17 mouse cellular contexts compared by ENCODE assay signal in genomic region chr1:45868479-45869137, GRCm38 (mm10). TPM values are rescaled to one million over a fixed set of nuclear protein-coding genes. Genes with fewer than 3 reads are reported as not detected.
A peak's percentile ranks its signal among the peaks of the same experiment; 100 is the strongest.
DNase-seq lines count a peak whose midpoint lies in the region; ATAC-seq and TF ChIP-seq lines count a peak whose summit lies in the region.
"Had no signal": no experiment of that assay in that cellular context is flagged by ENCODE, and none has a peak within 500 bp of the region (broad histone marks: within the 10 kb centered on the region; RNA-seq: fewer than 3 reads in every experiment).

No protein-coding gene starts in this region.

- no peak for TF ChIP-seq CTCF in gastrocnemius, adult 2 months (IDR thresholded peaks at IDR 0.05)
- no peak for TF ChIP-seq CTCF in left cerebral cortex, adult 2 months (IDR thresholded peaks at IDR 0.05)
- TF ChIP-seq CTCF in midbrain, postnatal 0 days (IDR thresholded peaks at IDR 0.05), result no peak

- no peak overlapping the region for H3K9ac ChIP-seq in intestine, embryonic 15.5 days
- no peak overlapping the region for H3K9ac ChIP-seq in midbrain, postnatal 0 days (replicated peaks; ENCODE audit: low read length, poor library complexity, severe bottlenecking)
- H3K9ac ChIP-seq: forebrain, embryonic 12.5 days had no signal

- H3K4me1 ChIP-seq in intestine, embryonic 15.5 days (replicated peaks), result peaks cover 9% of the 10 kb centered on the region
- H3K4me1 ChIP-seq in midbrain, postnatal 0 days (ENCODE audit: insufficient read depth, low read length), result no peaks in the 10 kb centered on the region
- H3K4me1 ChIP-seq: forebrain, embryonic 12.5 days had no signal

- intact Hi-C loops in gastrocnemius, adult 2 months (cut with DNase I), result loop anchor here (10.0 kb wide), 1 partner anchor 56 kb away; the partner anchor contains the start of gene Slc40a1
- intact Hi-C loops in gastrocnemius, postnatal 14 days (cut with DNase I; ENCODE audit: low total_unique reads), result no loop called here
- intact Hi-C loops in left cerebral cortex, adult 2 months (cut with DNase I), result no loop called here
- intact Hi-C loops in left cerebral cortex, postnatal 36 days (cut with DNase I), result no loop called here

- H3K4me3 ChIP-seq in gastrocnemius, adult 2 months, result no peak overlapping the region
- H3K4me3 ChIP-seq in left cerebral cortex, adult 2 months, result no peak overlapping the region
- no peak overlapping the region for H3K4me3 ChIP-seq in intestine, embryonic 15.5 days (replicated peaks)
- no peak overlapping the region for H3K4me3 ChIP-seq in midbrain, postnatal 0 days (ENCODE audit: low read depth, low read length)
- H3K4me3 ChIP-seq: forebrain, embryonic 12.5 days had no signal

- no peaks in the 10 kb centered on the region for H3K9me3 ChIP-seq in intestine, embryonic 15.5 days
- H3K9me3 ChIP-seq in midbrain, postnatal 0 days (ENCODE audit: low read length), result no peaks in the 10 kb centered on the region
- H3K9me3 ChIP-seq: forebrain, embryonic 12.5 days had no signal

- no peak for DNase-seq in gastrocnemius, adult 2 months
- DNase-seq in gastrocnemius, postnatal 14 days, result no peak
- no peak for DNase-seq in left cerebral cortex, adult 2 months (ENCODE audit: extremely low spot score in 1 of 2, low spot score in 2 of 2)
- no peak for DNase-seq in left cerebral cortex, postnatal 36 days (ENCODE audit: low spot score in 2 of 2)
- no peak for DNase-seq in c-Kit-positive CD71-positive TER-119-positive erythroid progenitor cells, embryonic 14.5 days (ENCODE audit: low spot score)
- no peak for DNase-seq in midbrain, postnatal 0 days (ENCODE audit: low spot score)
- DNase-seq: cerebellum, adult 9-11 months; gastrocnemius, postnatal 36 days; lung, postnatal 14 days; thymus, adult 2 months had no signal

- no peaks in the 10 kb centered on the region for H3K27me3 ChIP-seq in intestine, embryonic 15.5 days (replicated peaks)
- H3K27me3 ChIP-seq in midbrain, postnatal 0 days (ENCODE audit: insufficient read depth, low read length), result no peaks in the 10 kb centered on the region
- H3K27me3 ChIP-seq: forebrain, embryonic 12.5 days had no signal

- no peaks in the 10 kb centered on the region for H3K36me3 ChIP-seq in intestine, embryonic 15.5 days
- H3K36me3 ChIP-seq in midbrain, postnatal 0 days (ENCODE audit: insufficient read depth, low read length), result no peaks in the 10 kb centered on the region
- H3K36me3 ChIP-seq: forebrain, embryonic 12.5 days had no signal

- H3K27ac ChIP-seq in gastrocnemius, adult 2 months, result peak overlapping the region; percentile 16
- H3K27ac ChIP-seq in left cerebral cortex, adult 2 months, result 0 out of 2 replicates have a peak overlapping the region, but pooled peaks have one; percentile 2
- H3K27ac ChIP-seq in intestine, embryonic 15.5 days, result peak overlapping the region; percentile 42; the same call in 1 of the 2 replicates
- no peak overlapping the region for H3K27ac ChIP-seq in midbrain, postnatal 0 days (ENCODE audit: low read depth, low read length)
- H3K27ac ChIP-seq: forebrain, embryonic 12.5 days had no signal

- 60% methylated on average over 3 of the region's 3 CpGs for WGBS in intestine, embryonic 15.5 days
- WGBS in midbrain, postnatal 0 days, result 82% methylated on average over 3 of the region's 3 CpGs

- H3K4me2 ChIP-seq in intestine, embryonic 15.5 days (replicated peaks), result no peak overlapping the region
- no peak overlapping the region for H3K4me2 ChIP-seq in midbrain, postnatal 0 days (ENCODE audit: low read depth, low read length, poor library complexity, severe bottlenecking)
- H3K4me2 ChIP-seq: forebrain, embryonic 12.5 days had no signal

- peak; percentile 27; the same call in 1 of the 2 replicates for ATAC-seq in intestine, embryonic 15.5 days
- peak; percentile 63; the same call in 1 of the 2 replicates for ATAC-seq in neutrophil, adult 5-6 weeks (ENCODE audit: extremely low read depth, insufficient number of reproducible peaks, low FRiP score, poor library complexity, severe bottlenecking)
- ATAC-seq in midbrain, postnatal 0 days (ENCODE audit: low FRiP score), result no peak

RNA-seq across cellular contexts. Expression of gene Gm5269, which starts 21.5 kb away (rescaled TPM):
- not detected for total RNA-seq in gastrocnemius, adult 2 months (2021)
- total RNA-seq in gastrocnemius, postnatal 14 days (2021), result not detected
- not detected for total RNA-seq in left cerebral cortex, adult 2 months (2021)
- not detected for total RNA-seq in left cerebral cortex, postnatal 36 days (2021)
- not detected in 2 replicates for polyA plus RNA-seq in intestine, embryonic 15.5 days (2015; fragmentation: Nextera tagmentation; extraction: Ambion mirVana)
- total RNA-seq in neutrophil, adult 5-6 weeks (2017), result 3.6 and 5.7 TPM in 2 replicates
- total RNA-seq in midbrain, postnatal 0 days (2014; rRNA removed), result not detected in 2 replicates
- not detected in 2 replicates for polyA plus RNA-seq in midbrain, postnatal 0 days (2015; fragmentation: Nextera tagmentation; extraction: Ambion mirVana)
- total RNA-seq: gastrocnemius, postnatal 36 days; left cerebral cortex, postnatal 25 days had no signal
- polyA plus RNA-seq: embryonic facial prominence, embryonic 11.5 days; forebrain, embryonic 12.5 days; hindbrain, embryonic 11.5 days; large intestine, adult 2 months; thymus, adult 2 months had no signal

RNA-seq across cellular contexts. Expression of gene Slc40a1, which starts 57.7 kb away (rescaled TPM):
- total RNA-seq in gastrocnemius, adult 2 months (2021), result 10 to 100 TPM; 21.3 to 26.3 TPM
- total RNA-seq in gastrocnemius, postnatal 14 days (2021), result 10 to 100 TPM; 10.1 to 16.1 TPM
- 1 to 10 TPM; 7.0 to 9.8 TPM for total RNA-seq in left cerebral cortex, adult 2 months (2021)
- 10 to 100 TPM; 10.8 to 12.8 TPM for total RNA-seq in left cerebral cortex, postnatal 36 days (2021)
- 143 and 151 TPM in 2 replicates for polyA plus RNA-seq in intestine, embryonic 15.5 days (2015; fragmentation: Nextera tagmentation; extraction: Ambion mirVana)
- total RNA-seq in neutrophil, adult 5-6 weeks (2017), result 254 and 260 TPM in 2 replicates
- total RNA-seq in midbrain, postnatal 0 days (2014; rRNA removed), result 12.9 and 18.5 TPM in 2 replicates
- 23.9 and 24.8 TPM in 2 replicates for polyA plus RNA-seq in midbrain, postnatal 0 days (2015; fragmentation: Nextera tagmentation; extraction: Ambion mirVana)
